Mouse (Mus musculus): ENCODE results near the gene Creb3l4. TPM values are rescaled to one million over a fixed set of nuclear protein-coding genes. Genes with fewer than 3 reads are reported as not detected.
"Not testable (repeated sequence)": the region's sequence is repeated elsewhere in the genome, so short reads cannot be mapped to it uniquely, and the experiment has no call there.

Gene Creb3l4
- polyA plus RNA-seq, 1 experiment from 2014 or later, result 5.7 TPM

GRCm38 (mm10) chr3:90256731-90257530, 13.6 kb upstream of the Creb3l4 start:
- Histone ChIP-seq H3K9ac (ENCODE audit: low read depth, low read length) (no peak overlapping the region), H3K27me3 (ENCODE audit: control insufficient read depth, insufficient read depth, low read length) (no peaks in the 10 kb centered on the region), H3K4me2 (replicated peaks; ENCODE audit: low read depth, low read length) (no peak overlapping the region), H3K36me3 (ENCODE audit: control insufficient read depth, insufficient read depth, low read length) (peaks cover 41% of the 10 kb centered on the region), H3K27ac (ENCODE audit: low read depth, low read length) (no peak overlapping the region), H3K4me3 (ENCODE audit: low read length) (no peak overlapping the region), H3K9me3 (ENCODE audit: control insufficient read depth, low read length) (no peaks in the 10 kb centered on the region), H3K4me1 (ENCODE audit: control insufficient read depth, insufficient read depth, low read length) (peaks cover 7% of the 10 kb centered on the region)
- no peak for ATAC-seq (ENCODE audit: low FRiP score, low TSS enrichment)
- WGBS, result 91% methylated on average over 19 of the region's 19 CpGs

GRCm38 (mm10) chr3:90255784-90256353, 12.6 kb upstream of the Creb3l4 start:
- ATAC-seq (ENCODE audit: low FRiP score, low TSS enrichment), result no peak
- WGBS, result 90% methylated on average over 14 of the region's 14 CpGs
- H3K4me1 ChIP-seq (ENCODE audit: control insufficient read depth, insufficient read depth, low read length), result peaks cover 7% of the 10 kb centered on the region
- H3K9me3 ChIP-seq (ENCODE audit: control insufficient read depth, low read length), result no peaks in the 10 kb centered on the region
- no peak overlapping the region for H3K4me2 ChIP-seq (replicated peaks; ENCODE audit: low read depth, low read length)
- H3K4me3 ChIP-seq (ENCODE audit: low read length), result no peak overlapping the region
- H3K36me3 ChIP-seq (ENCODE audit: control insufficient read depth, insufficient read depth, low read length), result peaks cover 39% of the 10 kb centered on the region
- no peaks in the 10 kb centered on the region for H3K27me3 ChIP-seq (ENCODE audit: control insufficient read depth, insufficient read depth, low read length)
- no peak overlapping the region for H3K27ac ChIP-seq (ENCODE audit: low read depth, low read length)
- H3K9ac ChIP-seq (ENCODE audit: low read depth, low read length), result peak overlapping the region; percentile 81; the same call in 1 of the 2 replicates

- Histone ChIP-seq H3K27ac (ENCODE audit: low read depth, low read length) (no peak overlapping the region), H3K9me3 (ENCODE audit: control insufficient read depth, low read length) (no peaks in the 10 kb centered on the region), H3K36me3 (ENCODE audit: control insufficient read depth, insufficient read depth, low read length) (peaks cover 39% of the 10 kb centered on the region), H3K4me1 (ENCODE audit: control insufficient read depth, insufficient read depth, low read length) (peaks cover 7% of the 10 kb centered on the region), H3K4me3 (ENCODE audit: low read length) (peak overlapping the region; percentile 92), H3K27me3 (ENCODE audit: control insufficient read depth, insufficient read depth, low read length) (no peaks in the 10 kb centered on the region), H3K4me2 (replicated peaks; ENCODE audit: low read depth, low read length) (peak overlapping the region; percentile 78), H3K9ac (ENCODE audit: low read depth, low read length) (peak overlapping the region; percentile 81)
- 0% methylated on average over 2 of the region's 2 CpGs for WGBS
- no peak for ATAC-seq (ENCODE audit: low FRiP score, low TSS enrichment)
Observed at GRCm38 (mm10) chr3:90255194-90255565, 11.9 kb upstream of the Creb3l4 start.

GRCm38 (mm10) chr3:90254419-90255193, 11.3 kb upstream of the Creb3l4 start:
- H3K4me3 ChIP-seq (ENCODE audit: low read length), result peak overlapping the region; percentile 92
- no peaks in the 10 kb centered on the region for H3K9me3 ChIP-seq (ENCODE audit: control insufficient read depth, low read length)
- no peaks in the 10 kb centered on the region for H3K27me3 ChIP-seq (ENCODE audit: control insufficient read depth, insufficient read depth, low read length)
- peaks cover 7% of the 10 kb centered on the region for H3K4me1 ChIP-seq (ENCODE audit: control insufficient read depth, insufficient read depth, low read length)
- ATAC-seq (ENCODE audit: low FRiP score, low TSS enrichment), result peak; percentile 69
- under 1% methylated on average over 41 of the region's 41 CpGs for WGBS
- peak overlapping the region; percentile 81 for H3K9ac ChIP-seq (ENCODE audit: low read depth, low read length)
- H3K4me2 ChIP-seq (replicated peaks; ENCODE audit: low read depth, low read length), result peak overlapping the region; percentile 78
- H3K36me3 ChIP-seq (ENCODE audit: control insufficient read depth, insufficient read depth, low read length), result peaks cover 37% of the 10 kb centered on the region
- H3K27ac ChIP-seq (ENCODE audit: low read depth, low read length), result peak overlapping the region; percentile 85

- peaks cover 32% of the 10 kb centered on the region for H3K36me3 ChIP-seq (ENCODE audit: control insufficient read depth, insufficient read depth, low read length)
- peaks cover 11% of the 10 kb centered on the region for H3K4me1 ChIP-seq (ENCODE audit: control insufficient read depth, insufficient read depth, low read length)
- 1% methylated on average over 39 of the region's 40 CpGs for WGBS
- H3K9me3 ChIP-seq (ENCODE audit: control insufficient read depth, low read length), result no peaks in the 10 kb centered on the region
- peak within 1 kb of the TSS; percentile 81 for H3K9ac ChIP-seq (ENCODE audit: low read depth, low read length)
- no peaks in the 10 kb centered on the region for H3K27me3 ChIP-seq (ENCODE audit: control insufficient read depth, insufficient read depth, low read length)
- peak; percentile 98 for ATAC-seq (ENCODE audit: low FRiP score, low TSS enrichment)
- H3K4me2 ChIP-seq (replicated peaks; ENCODE audit: low read depth, low read length), result peak within 1 kb of the TSS; percentile 78
- H3K27ac ChIP-seq (ENCODE audit: low read depth, low read length), result peak within 1 kb of the TSS; percentile 85
- peak within 1 kb of the TSS; percentile 92 for H3K4me3 ChIP-seq (ENCODE audit: low read length)
Observed at GRCm38 (mm10) chr3:90253653-90254418, 10.5 kb upstream of the Creb3l4 start, which contains the start of gene Crtc2. Crtc2 (plus strand) TSS chr3:90254163.

- not testable (repeated sequence) for H3K9ac ChIP-seq (ENCODE audit: low read depth, low read length); H3K27me3 ChIP-seq (ENCODE audit: control insufficient read depth, insufficient read depth, low read length); H3K4me2 ChIP-seq (replicated peaks; ENCODE audit: low read depth, low read length); H3K27ac ChIP-seq (ENCODE audit: low read depth, low read length); H3K9me3 ChIP-seq (ENCODE audit: control insufficient read depth, low read length); H3K4me3 ChIP-seq (ENCODE audit: low read length)
- ATAC-seq (ENCODE audit: low FRiP score, low TSS enrichment), result 0 out of 2 replicates have a peak, but pooled peaks have one; percentile 0
- H3K36me3 ChIP-seq (ENCODE audit: control insufficient read depth, insufficient read depth, low read length), result peaks cover 26% of the 10 kb centered on the region
- peaks cover 12% of the 10 kb centered on the region for H3K4me1 ChIP-seq (ENCODE audit: control insufficient read depth, insufficient read depth, low read length)
- WGBS, result 83% methylated on average over 1 of the region's 1 CpGs
Observed at GRCm38 (mm10) chr3:90253174-90253573, 9.9 kb upstream of the Creb3l4 start.

- not testable (repeated sequence) for H3K4me3 ChIP-seq (ENCODE audit: low read length); H3K4me2 ChIP-seq (replicated peaks; ENCODE audit: low read depth, low read length); H3K9me3 ChIP-seq (ENCODE audit: control insufficient read depth, low read length); H3K9ac ChIP-seq (ENCODE audit: low read depth, low read length); H3K27me3 ChIP-seq (ENCODE audit: control insufficient read depth, insufficient read depth, low read length); H3K27ac ChIP-seq (ENCODE audit: low read depth, low read length); ATAC-seq (ENCODE audit: low FRiP score, low TSS enrichment)
- peaks cover 21% of the 10 kb centered on the region for H3K36me3 ChIP-seq (ENCODE audit: control insufficient read depth, insufficient read depth, low read length)
- H3K4me1 ChIP-seq (ENCODE audit: control insufficient read depth, insufficient read depth, low read length), result peaks cover 13% of the 10 kb centered on the region
- 97% methylated on average over 2 of the region's 2 CpGs for WGBS
Observed at GRCm38 (mm10) chr3:90252659-90253058, 9.3 kb upstream of the Creb3l4 start.

GRCm38 (mm10) chr3:90251731-90252226, 8.5 kb upstream of the Creb3l4 start:
- not testable (repeated sequence) for H3K4me3 ChIP-seq (ENCODE audit: low read length); H3K9me3 ChIP-seq (ENCODE audit: control insufficient read depth, low read length); H3K27me3 ChIP-seq (ENCODE audit: control insufficient read depth, insufficient read depth, low read length); H3K27ac ChIP-seq (ENCODE audit: low read depth, low read length); H3K4me2 ChIP-seq (replicated peaks; ENCODE audit: low read depth, low read length); ATAC-seq (ENCODE audit: low FRiP score, low TSS enrichment); H3K9ac ChIP-seq (ENCODE audit: low read depth, low read length)
- Histone ChIP-seq H3K4me1 (ENCODE audit: control insufficient read depth, insufficient read depth, low read length) (peaks cover 16% of the 10 kb centered on the region), H3K36me3 (ENCODE audit: control insufficient read depth, insufficient read depth, low read length) (peaks cover 21% of the 10 kb centered on the region)
- WGBS, result 96% methylated on average over 9 of the region's 12 CpGs
